Mouse (Mus musculus) hindbrain, embryonic 11.5 days (tissue): Measurements from ENCODE around the gene Pdk2. TPM values are rescaled to one million over a fixed set of nuclear protein-coding genes. Genes with fewer than 3 reads are reported as not detected.
A peak's percentile ranks its signal among the peaks of the same experiment; 100 is the strongest.

Experiments used
- ATAC-seq: fragments of 200-750 bp; cut with Nextera tagmentation; 2 replicates; pipeline ENCODE4 v1.8.0; 2017; ENCODE audit warnings: mild to moderate bottlenecking, moderate TSS enrichment, moderate library complexity; ENCODE audit not compliant: low FRiP score
- DNase-seq: peaks from one replicate; pipeline ENCODE4 v3.0.0-alpha.2; 2015; ENCODE audit warnings: low spot score
- H3K27ac ChIP-seq: fragments of 300-500 bp; sonication (generic); 2 replicates; pipeline ENCODE4 v1.5.1; 2014; ENCODE audit warnings: mild to moderate bottlenecking, low read depth, low read length
- H3K27me3 ChIP-seq: fragments of 300-500 bp; sonication (generic); 2 replicates; pipeline ENCODE4 v1.6.1; 2014; ENCODE audit warnings: mild to moderate bottlenecking, low read length, moderate library complexity, mixed read lengths; ENCODE audit not compliant: control insufficient read depth, insufficient read depth
- H3K36me3 ChIP-seq: fragments of 300-500 bp; sonication (generic); 2 replicates; pipeline ENCODE4 v1.6.1; 2014; ENCODE audit warnings: mild to moderate bottlenecking, low read length, moderate library complexity, mixed read lengths; ENCODE audit not compliant: control insufficient read depth, insufficient read depth
- H3K4me1 ChIP-seq: fragments of 300-500 bp; sonication (generic); replicated peaks from 2 replicates; pipeline ENCODE4 v1.6.1; 2014; ENCODE audit warnings: low read length, mixed read lengths; ENCODE audit not compliant: control insufficient read depth, insufficient read depth
- H3K4me2 ChIP-seq: fragments of 300-500 bp; sonication (generic); replicated peaks from 2 replicates; pipeline ENCODE4 v1.6.1; 2014; ENCODE audit warnings: mild to moderate bottlenecking, low read depth, low read length
- H3K4me3 ChIP-seq: fragments of 300-500 bp; sonication (generic); 2 replicates; pipeline ENCODE4 v1.5.1; 2014; ENCODE audit warnings: low read depth, low read length
- H3K9ac ChIP-seq: fragments of 300-500 bp; sonication (generic); 2 replicates; pipeline ENCODE4 v1.6.1; 2014; ENCODE audit warnings: low read depth, low read length
- H3K9me3 ChIP-seq: fragments of 300-500 bp; sonication (generic); 2 replicates; pipeline ENCODE4 v1.6.1; 2016; ENCODE audit warnings: low read length; ENCODE audit not compliant: control insufficient read depth
- WGBS: fragments of 180-500 bp; shearing (Covaris S2); extraction: QIAGEN DNeasy Blood & Tissue Kit; methylation state at CpG from one replicate; pipeline ENCODE4 v1.1.7; 2014; 5-methylcytosine and 5-hydroxymethylcytosine counted together
- polyA plus RNA-seq: library from polyadenylated mRNA; unstranded; fragments of >200 nt; fragmentation: Nextera tagmentation; extraction: Ambion mirVana; gene quantifications from 2 replicates; pipeline ENCODE4 v1.2.1, GENCODE M21; 2014

Pdk2 gene
- polyA plus RNA-seq, 1 experiment from 2014 or later: 12.5 TPM

DNA sequence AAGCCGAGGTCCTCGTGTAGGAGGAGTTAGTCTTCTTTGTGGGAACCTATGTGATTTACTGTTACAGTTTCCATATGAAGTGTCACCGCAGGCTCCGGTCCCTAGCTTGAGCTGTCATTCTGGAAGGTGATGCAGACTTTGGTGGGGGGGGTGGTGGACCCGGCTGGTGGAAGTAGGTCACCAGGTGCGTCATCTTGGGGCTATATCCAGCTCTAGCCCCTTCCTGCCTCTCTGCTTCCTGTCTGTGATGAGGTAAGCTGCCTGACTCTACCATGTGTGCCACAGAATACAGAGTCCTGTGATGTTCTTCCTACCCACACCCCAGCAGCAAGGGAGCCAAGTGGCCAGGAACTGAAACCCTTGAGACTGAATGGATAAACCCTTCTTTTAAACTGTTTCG is 41.7 kb upstream of the Pdk2 start:
- no peak overlapping the region for H3K27ac ChIP-seq
- no peak overlapping the region for H3K4me3 ChIP-seq
- no peak overlapping the region for H3K9ac ChIP-seq
- 88% methylated on average over 7 of the region's 7 CpGs for WGBS
- H3K9me3 ChIP-seq: no peaks in the 10 kb centered on the region
- no peak overlapping the region for H3K4me2 ChIP-seq
- DNase-seq (no peak), ATAC-seq (no peak)
- peaks cover under 1% of the 10 kb centered on the region for H3K27me3 ChIP-seq
- H3K4me1 ChIP-seq: no peaks in the 10 kb centered on the region
- no peaks in the 10 kb centered on the region for H3K36me3 ChIP-seq

- H3K9ac ChIP-seq: no peak overlapping the region
- WGBS: 89% methylated on average over 6 of the region's 6 CpGs
- DNase-seq (no peak), ATAC-seq (no peak)
- no peak overlapping the region for H3K4me3 ChIP-seq
- H3K36me3 ChIP-seq: no peaks in the 10 kb centered on the region
- H3K27me3 ChIP-seq: peaks cover 17% of the 10 kb centered on the region
- no peak overlapping the region for H3K4me2 ChIP-seq
- no peaks in the 10 kb centered on the region for H3K9me3 ChIP-seq
- no peaks in the 10 kb centered on the region for H3K4me1 ChIP-seq
- no peak overlapping the region for H3K27ac ChIP-seq
These were observed 39.6 kb upstream of the Pdk2 start for GRCm38 (mm10) chr11:95080783-95081182.

- H3K4me3 ChIP-seq: no peak overlapping the region
- no peak for ATAC-seq
- 80% methylated on average over 6 of the region's 6 CpGs for WGBS
- H3K4me1 ChIP-seq: no peaks in the 10 kb centered on the region
- H3K9me3 ChIP-seq: no peaks in the 10 kb centered on the region
- DNase-seq: no peak
- no peak overlapping the region for H3K4me2 ChIP-seq
- H3K27me3 ChIP-seq: peaks cover 22% of the 10 kb centered on the region
- no peaks in the 10 kb centered on the region for H3K36me3 ChIP-seq
- H3K9ac ChIP-seq: no peak overlapping the region
- no peak overlapping the region for H3K27ac ChIP-seq
These were observed 38.2 kb upstream of the Pdk2 start for GRCm38 (mm10) chr11:95079256-95079875.

DNA sequence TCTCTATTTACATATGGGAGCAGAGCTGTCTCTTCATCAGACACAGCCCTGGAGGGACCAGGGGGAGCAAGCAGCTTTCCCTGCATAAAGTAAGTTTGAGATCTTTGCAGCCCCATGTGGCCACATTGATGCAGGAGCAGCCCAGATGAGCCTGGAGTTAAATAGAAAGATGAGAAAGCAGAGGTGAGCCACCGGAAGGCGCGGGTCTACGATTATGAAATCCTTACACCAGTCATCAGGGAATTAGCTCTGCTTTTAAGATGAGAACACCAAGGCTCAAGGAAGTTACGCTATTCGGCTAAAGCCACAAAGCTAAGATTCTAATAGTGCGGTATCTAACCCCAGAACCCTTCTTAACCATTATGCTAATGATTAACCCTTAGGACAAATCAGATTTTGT is 36.8 kb upstream of the Pdk2 start:
- Histone ChIP-seq H3K27me3 (peaks cover 22% of the 10 kb centered on the region), H3K9me3 (no peaks in the 10 kb centered on the region), H3K9ac (no peak overlapping the region), H3K36me3 (no peaks in the 10 kb centered on the region), H3K4me1 (no peaks in the 10 kb centered on the region), H3K4me3 (no peak overlapping the region), H3K4me2 (no peak overlapping the region), H3K27ac (no peak overlapping the region)
- no peak for ATAC-seq
- 63% methylated on average over 7 of the region's 7 CpGs for WGBS
- DNase-seq: no peak

DNA sequence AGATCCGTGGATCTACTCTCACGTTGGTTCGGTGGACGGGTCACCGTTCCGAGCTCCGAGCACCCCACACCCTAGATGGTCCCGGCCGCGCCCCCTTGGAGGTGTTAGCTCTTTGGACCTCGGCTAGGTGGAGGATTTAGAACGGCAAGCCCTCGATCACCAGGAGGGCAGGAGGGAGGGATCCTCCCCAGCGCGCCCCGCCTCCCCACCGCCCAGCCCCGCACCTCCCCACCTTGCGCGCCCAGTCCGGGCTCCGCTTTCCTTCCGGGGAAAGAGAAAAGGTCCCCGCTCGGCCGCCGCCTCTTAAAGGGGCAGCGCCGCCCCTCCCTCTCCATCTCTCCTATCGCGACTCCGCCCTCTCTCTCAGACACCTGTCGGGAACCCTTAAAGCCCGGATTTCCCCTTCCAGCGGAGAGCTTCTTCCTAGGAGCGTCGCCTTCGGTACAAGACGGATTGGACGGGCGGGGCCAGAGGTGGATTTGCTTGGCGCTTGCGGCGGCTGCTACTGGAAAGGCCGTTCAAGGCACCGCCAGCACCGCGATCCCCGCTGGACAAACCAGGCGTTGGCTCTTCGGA is 35.5 kb upstream of the Pdk2 start, which contains the start of gene Itga3:
Gene Itga3 (minus strand): TSS at position 266 of the 576 bp plus-strand sequence.
- peak; percentile 66 for ATAC-seq
- WGBS: under 1% methylated on average over 43 of the region's 51 CpGs
- Histone ChIP-seq H3K36me3 (no peaks in the 10 kb centered on the region), H3K4me1 (no peaks in the 10 kb centered on the region), H3K4me2 (peak within 1 kb of the TSS; percentile 94), H3K9ac (peak within 1 kb of the TSS; percentile 60), H3K9me3 (no peaks in the 10 kb centered on the region), H3K27ac (no peak within 1 kb of the TSS), H3K27me3 (peaks cover 22% of the 10 kb centered on the region), H3K4me3 (peak within 1 kb of the TSS; percentile 52)
- peak; percentile 73 for DNase-seq

DNA sequence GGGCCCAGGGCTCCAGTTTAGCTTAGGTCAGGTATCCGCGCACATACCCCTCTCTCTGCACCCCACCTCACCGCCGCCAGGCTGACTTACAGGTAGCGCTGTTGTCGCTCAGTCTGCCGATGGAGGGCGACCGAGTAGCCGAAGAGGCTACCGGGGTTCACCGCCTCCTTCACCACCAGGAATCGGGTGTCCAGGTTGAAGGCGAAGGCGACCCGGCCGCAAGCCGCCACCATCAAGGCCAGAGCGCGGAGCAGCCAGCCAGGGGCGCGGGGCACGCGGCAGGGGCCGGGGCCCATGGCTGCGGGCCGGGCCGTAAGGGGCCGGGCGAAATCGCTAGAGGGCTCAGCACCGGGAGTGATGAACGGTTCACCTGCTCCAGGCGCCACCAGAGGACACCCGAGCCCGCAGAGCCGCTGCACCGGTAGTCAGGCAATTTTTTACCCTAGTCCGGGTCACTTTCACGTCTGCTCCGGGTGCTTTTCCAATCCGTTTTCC is 34.9 kb upstream of the Pdk2 start:
- DNase-seq: peak; percentile 71
- ATAC-seq: peak; percentile 62
- Histone ChIP-seq H3K4me3 (peak overlapping the region; percentile 52), H3K9ac (peak overlapping the region; percentile 60), H3K27me3 (peaks cover 22% of the 10 kb centered on the region), H3K9me3 (no peaks in the 10 kb centered on the region), H3K4me2 (peak overlapping the region; percentile 94), H3K27ac (no peak overlapping the region), H3K4me1 (no peaks in the 10 kb centered on the region), H3K36me3 (no peaks in the 10 kb centered on the region)
- under 1% methylated on average over 41 of the region's 42 CpGs for WGBS

DNA sequence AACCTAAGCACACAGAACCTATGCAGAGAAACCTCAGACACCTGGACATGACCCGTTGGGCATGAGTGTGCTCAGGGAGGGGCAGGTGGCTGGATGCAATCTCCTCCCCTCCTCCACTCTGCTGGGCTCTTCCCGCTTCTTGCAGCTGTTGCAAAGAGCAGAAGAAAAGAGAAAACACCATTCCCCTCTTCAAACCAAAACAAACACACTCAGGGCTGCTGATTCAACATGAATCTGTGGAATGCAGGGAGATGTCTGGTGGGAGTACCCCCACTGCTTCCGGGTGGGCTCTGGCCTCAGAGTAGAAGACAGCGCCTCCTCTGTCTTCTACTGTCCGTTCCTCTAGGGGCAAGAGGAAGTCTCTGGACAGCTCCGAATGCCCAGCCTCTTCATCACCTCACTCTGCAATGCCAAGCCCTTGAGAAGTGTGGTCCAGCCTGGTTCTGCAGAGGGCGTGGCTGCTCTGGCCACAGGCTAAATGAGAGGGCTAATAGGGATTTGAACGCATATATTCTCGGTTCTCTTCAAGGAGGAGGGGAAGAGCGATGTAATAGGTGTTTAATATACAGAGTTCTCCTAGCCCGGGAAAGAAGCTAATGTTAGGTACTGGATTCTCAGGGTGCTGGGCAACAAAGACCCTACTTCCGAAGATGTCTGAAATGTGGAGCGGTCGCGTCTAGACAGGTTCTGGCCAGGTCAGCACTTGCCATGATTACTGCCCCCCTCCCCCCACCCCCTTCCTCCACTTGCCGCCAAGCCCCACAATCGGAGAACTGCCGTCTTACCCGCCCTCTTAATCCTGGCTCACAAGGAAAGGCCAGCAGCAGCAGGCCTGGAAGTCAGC is 34.3 kb upstream of the Pdk2 start:
- H3K9me3 ChIP-seq: no peaks in the 10 kb centered on the region
- peak overlapping the region; percentile 94 for H3K4me2 ChIP-seq
- H3K9ac ChIP-seq: peak overlapping the region; percentile 60; the same call in 1 of the 2 replicates
- peak overlapping the region; percentile 52 for H3K4me3 ChIP-seq
- 9% methylated on average over 19 of the region's 19 CpGs for WGBS
- H3K4me1 ChIP-seq: no peaks in the 10 kb centered on the region
- H3K27ac ChIP-seq: no peak overlapping the region
- ATAC-seq: peak; percentile 28; the same call in 1 of the 2 replicates
- H3K27me3 ChIP-seq: peaks cover 22% of the 10 kb centered on the region
- no peak for DNase-seq
- H3K36me3 ChIP-seq: no peaks in the 10 kb centered on the region

- Histone ChIP-seq H3K4me2 (no peak overlapping the region), H3K4me1 (no peaks in the 10 kb centered on the region), H3K9me3 (no peaks in the 10 kb centered on the region), H3K4me3 (no peak overlapping the region), H3K27me3 (peaks cover 22% of the 10 kb centered on the region), H3K9ac (no peak overlapping the region), H3K27ac (no peak overlapping the region), H3K36me3 (no peaks in the 10 kb centered on the region)
- DNase-seq (no peak), ATAC-seq (no peak)
- WGBS: 74% methylated on average over 4 of the region's 4 CpGs
These were observed 33.5 kb upstream of the Pdk2 start for GRCm38 (mm10) chr11:95074694-95075093.
